Mouse (Mus musculus) C2C12 (cell line): ENCODE measurements at regions not wholly inside any gene's neighbourhood (a gene's known extent, or its start where the extent isn't known, plus 50 kb on each side); places are given as distances from the start of the nearest gene placed in this dataset.

Experiments used
- H3K27me3 ChIP-seq: one replicate; pipeline ENCODE4 v1.6.1; 2011; ENCODE audit not compliant: control insufficient read depth, insufficient read depth, insufficient read length
- H3K36me3 ChIP-seq: one replicate; pipeline ENCODE4 v1.6.1; 2011; ENCODE audit not compliant: control insufficient read depth, insufficient read depth
- H3K4me3 ChIP-seq: one replicate; pipeline ENCODE4 v1.5.1; 2011; ENCODE audit warnings: mild to moderate bottlenecking, control low read depth; ENCODE audit not compliant: poor library complexity, insufficient read depth, severe bottlenecking
- H3K79me2 ChIP-seq: one replicate; pipeline ENCODE4 v1.6.1; 2011; ENCODE audit not compliant: control insufficient read depth, insufficient read depth
- H3K79me3 ChIP-seq: one replicate; pipeline ENCODE4 v1.6.1; 2011; ENCODE audit warnings: low read depth, control low read depth
- H3ac ChIP-seq: one replicate; pipeline ENCODE3; 2011; ENCODE audit warnings: low read depth; ENCODE audit not compliant: control insufficient read depth, insufficient read length
- CEBPB ChIP-seq: IDR thresholded peaks from one replicate; pipeline ENCODE4 v1.6.1; 2011; ENCODE audit warnings: low read depth, mild to moderate bottlenecking, control low read depth, moderate library complexity
- CTCF ChIP-seq: IDR thresholded peaks from one replicate; pipeline ENCODE4 v1.5.1; 2011; ENCODE audit not compliant: control insufficient read depth, insufficient read depth, insufficient read length
- FOSL1 ChIP-seq: IDR thresholded peaks from one replicate; pipeline ENCODE4 v1.8.0; 2011; ENCODE audit warnings: mild to moderate bottlenecking, low read length; ENCODE audit not compliant: poor library complexity, insufficient read depth, severe bottlenecking
- MAX ChIP-seq: IDR thresholded peaks from one replicate; pipeline ENCODE4 v1.6.1; 2011; ENCODE audit warnings: mild to moderate bottlenecking, control low read depth
- MYOD1 ChIP-seq: IDR thresholded peaks from one replicate; pipeline ENCODE4 v1.6.1; 2011; ENCODE audit warnings: low read depth; ENCODE audit not compliant: control insufficient read depth, insufficient read length
- MYOG ChIP-seq: IDR thresholded peaks from one replicate; pipeline ENCODE4 v1.6.1; 2011; ENCODE audit not compliant: control insufficient read depth, insufficient read length; ENCODE audit errors: extremely low read depth
- USF1 ChIP-seq: IDR thresholded peaks from one replicate; pipeline ENCODE4 v1.6.1; 2011; ENCODE audit warnings: low read depth, mild to moderate bottlenecking, control low read depth, moderate library complexity

GRCm38 (mm10) chr3:49686182-49686895 is 70.8 kb downstream of the Pcdh18 start:
- Histone ChIP-seq H3K79me3 (no peaks in the 10 kb centered on the region), H3K27me3 (no peaks in the 10 kb centered on the region), H3K79me2 (no peaks in the 10 kb centered on the region), H3K4me3 (no peak overlapping the region), H3ac (no peak overlapping the region), H3K36me3 (no peaks in the 10 kb centered on the region)
- no peak for TF ChIP-seq USF1
- TF ChIP-seq MAX = no peak
- no peak for TF ChIP-seq CTCF
- no peak for TF ChIP-seq MYOD1
- no peak for TF ChIP-seq FOSL1
- no peak for TF ChIP-seq MYOG
- no peak for TF ChIP-seq CEBPB

- Histone ChIP-seq H3K27me3 (no peaks in the 10 kb centered on the region), H3K36me3 (no peaks in the 10 kb centered on the region), H3K4me3 (no peak overlapping the region), H3K79me2 (no peaks in the 10 kb centered on the region), H3ac (no peak overlapping the region), H3K79me3 (no peaks in the 10 kb centered on the region)
- TF ChIP-seq MAX = no peak
Measured at GRCm38 (mm10) chr3:49674921-49675320, 82.2 kb downstream of the Pcdh18 start.

GRCm38 (mm10) chr3:49672685-49673184 is 84.4 kb downstream of the Pcdh18 start:
- Histone ChIP-seq H3K4me3 (no peak overlapping the region), H3K27me3 (no peaks in the 10 kb centered on the region), H3K79me2 (no peaks in the 10 kb centered on the region), H3K79me3 (no peaks in the 10 kb centered on the region), H3ac (no peak overlapping the region), H3K36me3 (no peaks in the 10 kb centered on the region)
- TF ChIP-seq FOSL1 (no peak), CEBPB (no peak), CTCF (no peak), USF1 (no peak), MYOD1 (no peak), MYOG (no peak), MAX (no peak)

GRCm38 (mm10) chr3:49667543-49668338 is 89.4 kb downstream of the Pcdh18 start:
- no peaks in the 10 kb centered on the region for H3K36me3 ChIP-seq
- H3K79me2 ChIP-seq = no peaks in the 10 kb centered on the region
- TF ChIP-seq MYOG (no peak), USF1 (no peak), MYOD1 (no peak), CEBPB (no peak), MAX (no peak), CTCF (no peak), FOSL1 (no peak)
- no peaks in the 10 kb centered on the region for H3K27me3 ChIP-seq
- H3K79me3 ChIP-seq = no peaks in the 10 kb centered on the region
- no peak overlapping the region for H3K4me3 ChIP-seq
- no peak overlapping the region for H3ac ChIP-seq

GRCm38 (mm10) chr3:49666516-49666915 is 90.6 kb downstream of the Pcdh18 start:
- no peaks in the 10 kb centered on the region for H3K79me2 ChIP-seq
- H3K79me3 ChIP-seq = no peaks in the 10 kb centered on the region
- no peaks in the 10 kb centered on the region for H3K36me3 ChIP-seq
- no peak for TF ChIP-seq CEBPB
- TF ChIP-seq CTCF = no peak
- no peak for TF ChIP-seq MYOG
- TF ChIP-seq FOSL1 = no peak
- TF ChIP-seq MYOD1 = no peak
- no peak for TF ChIP-seq MAX
- TF ChIP-seq USF1 = no peak
- no peaks in the 10 kb centered on the region for H3K27me3 ChIP-seq
- H3K4me3 ChIP-seq = no peak overlapping the region
- no peak overlapping the region for H3ac ChIP-seq
